Mouse (Mus musculus) 3134 (cell line): ENCODE measurements around the gene Src.
"Not testable (repeated sequence)": the region's sequence is repeated elsewhere in the genome, so short reads cannot be mapped to it uniquely, and the experiment has no call there.

Experiments used
- DNase-seq: peaks from one replicate; pipeline ENCODE4 v3.0.0-alpha.2; 2011; ENCODE audit warnings: low spot score; ENCODE audit not compliant: insufficient read length; ENCODE audit errors: extremely low read depth

Src gene

GRCm38 (mm10) chr2:157472469-157472868, 54.2 kb downstream of the Src start:
- no peak for DNase-seq

- no peak for DNase-seq
Measured at GRCm38 (mm10) chr2:157474269-157474729, 56.1 kb downstream of the Src start.

- no peak for DNase-seq
Measured at GRCm38 (mm10) chr2:157475437-157476379, 57.5 kb downstream of the Src start.

GRCm38 (mm10) chr2:157478651-157479050, 60.4 kb downstream of the Src start:
- DNase-seq: no peak

DNA sequence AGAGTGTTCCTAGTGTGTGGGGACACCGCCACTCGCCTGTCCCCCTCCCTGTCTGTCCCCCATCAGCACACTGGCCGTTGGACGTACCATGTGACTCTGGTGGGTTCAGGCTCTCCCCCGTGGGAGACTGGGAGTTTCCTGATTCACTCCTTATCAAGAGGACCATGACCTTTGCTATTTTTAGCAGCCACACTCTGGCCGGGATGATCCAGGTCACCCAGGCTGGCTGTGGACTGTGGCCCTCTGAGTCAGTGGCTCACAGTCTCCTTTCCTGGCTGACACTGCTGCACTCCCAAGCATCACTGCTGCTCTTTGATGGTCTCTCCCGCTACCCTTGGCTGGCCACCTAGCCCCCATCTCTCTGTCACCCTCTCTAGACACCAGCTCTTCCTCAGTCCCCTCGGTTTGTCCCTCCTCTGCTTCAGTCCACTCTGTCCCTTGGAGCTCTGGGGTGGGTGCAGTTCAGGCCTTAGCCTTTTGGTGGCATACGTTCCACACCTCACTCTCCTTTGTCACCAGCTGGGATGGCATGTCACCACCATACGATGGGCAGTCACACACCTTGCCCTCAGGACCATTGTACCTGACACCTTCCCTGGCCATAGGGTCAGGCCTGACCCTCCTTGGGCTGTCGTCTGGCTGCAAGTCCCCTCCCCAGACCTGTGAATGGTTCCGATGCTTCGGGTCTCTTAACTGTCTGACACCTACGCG, 61.8 kb downstream of the Src start:
- no peak for DNase-seq

DNA sequence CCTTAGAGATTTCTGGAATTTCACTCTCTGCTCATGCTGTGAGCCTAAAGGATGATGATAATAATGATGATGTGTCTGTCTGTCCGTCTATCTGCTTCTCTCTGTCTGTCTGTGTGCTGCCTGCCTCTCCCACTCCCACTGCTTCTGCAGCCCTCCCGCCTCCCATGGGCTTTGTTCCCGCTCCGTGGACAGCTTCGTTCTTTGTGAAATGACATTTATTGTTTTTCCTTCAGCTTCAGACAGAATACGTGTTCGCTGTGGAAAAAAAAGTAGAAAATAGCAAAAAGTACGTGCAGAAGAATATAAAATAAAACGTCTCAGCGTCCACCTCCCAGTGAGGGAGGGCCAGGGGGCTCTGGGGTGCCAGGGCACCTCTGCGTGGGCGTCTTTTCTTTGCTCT, 64.5 kb downstream of the Src start:
- DNase-seq: no peak

- not testable (repeated sequence) for DNase-seq
Measured at GRCm38 (mm10) chr2:157486559-157486958, 68.3 kb downstream of the Src start.

GRCm38 (mm10) chr2:157486981-157487656, 68.9 kb downstream of the Src start:
- DNase-seq: no peak

- no peak for DNase-seq
Measured at GRCm38 (mm10) chr2:157487733-157488175, 69.5 kb downstream of the Src start.

GRCm38 (mm10) chr2:157493240-157493639, 75.0 kb downstream of the Src start:
- DNase-seq: no peak

GRCm38 (mm10) chr2:157498529-157498928, 80.3 kb downstream of the Src start:
- no peak for DNase-seq

DNA sequence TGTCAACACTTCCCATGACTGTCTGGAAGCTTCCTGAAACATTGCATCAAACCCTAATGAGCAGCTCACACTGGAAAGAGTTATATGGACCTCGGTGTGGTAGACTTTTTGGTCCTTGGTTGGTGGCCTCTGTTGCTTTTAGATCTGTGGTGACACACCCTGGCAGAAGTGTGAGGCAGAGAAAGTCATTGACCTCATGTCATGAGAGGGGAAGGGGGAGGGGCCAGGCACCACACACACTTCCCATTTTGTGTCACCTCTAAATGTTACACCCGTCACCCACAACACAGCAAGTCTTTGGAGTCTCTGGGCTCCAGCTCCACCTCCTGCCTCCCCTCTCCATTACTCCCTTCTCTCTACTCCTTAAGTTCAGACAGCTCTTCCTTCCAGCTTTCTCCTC, 82.1 kb downstream of the Src start:
- DNase-seq: no peak

DNA sequence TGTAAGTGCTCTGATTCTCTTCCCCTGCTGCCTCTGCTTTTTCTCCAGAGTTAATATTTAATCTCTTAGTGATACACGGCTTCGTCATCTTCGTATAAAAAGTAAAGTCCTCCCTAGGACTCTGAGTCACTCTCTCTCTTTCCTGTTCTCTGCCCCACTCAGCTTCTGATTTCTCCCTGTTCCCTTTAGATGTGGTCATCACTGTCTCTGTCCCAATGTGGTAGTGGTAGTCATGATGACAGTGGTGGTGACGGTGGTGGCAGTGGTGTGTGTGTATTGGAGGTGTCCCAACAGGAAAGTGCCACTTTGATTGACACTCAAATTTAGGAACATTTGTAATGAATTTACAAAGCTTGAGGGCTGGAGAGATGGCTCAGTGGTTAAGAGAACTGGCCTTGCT, 83.1 kb downstream of the Src start:
- DNase-seq: no peak

DNA sequence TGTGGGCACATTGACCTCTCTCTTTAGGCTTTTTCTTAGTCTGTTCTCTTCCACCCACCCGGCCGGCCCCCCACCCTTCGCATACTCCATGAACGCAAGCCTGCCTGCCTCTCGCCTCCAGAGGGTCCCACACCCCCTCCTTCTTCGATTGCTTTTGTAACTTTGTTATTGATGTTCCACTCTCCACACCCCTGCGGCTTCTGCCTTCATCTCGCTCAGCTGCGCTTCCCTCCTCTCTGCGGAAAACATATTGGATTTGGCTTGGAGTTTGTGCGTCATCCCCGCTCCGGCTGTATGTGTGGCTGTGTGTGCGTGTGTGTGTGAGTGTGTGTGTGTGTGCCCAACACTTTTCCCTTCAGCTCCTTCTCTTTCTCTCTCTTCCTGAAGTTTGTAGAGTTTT, 88.5 kb downstream of the Src start:
- DNase-seq: no peak

DNA sequence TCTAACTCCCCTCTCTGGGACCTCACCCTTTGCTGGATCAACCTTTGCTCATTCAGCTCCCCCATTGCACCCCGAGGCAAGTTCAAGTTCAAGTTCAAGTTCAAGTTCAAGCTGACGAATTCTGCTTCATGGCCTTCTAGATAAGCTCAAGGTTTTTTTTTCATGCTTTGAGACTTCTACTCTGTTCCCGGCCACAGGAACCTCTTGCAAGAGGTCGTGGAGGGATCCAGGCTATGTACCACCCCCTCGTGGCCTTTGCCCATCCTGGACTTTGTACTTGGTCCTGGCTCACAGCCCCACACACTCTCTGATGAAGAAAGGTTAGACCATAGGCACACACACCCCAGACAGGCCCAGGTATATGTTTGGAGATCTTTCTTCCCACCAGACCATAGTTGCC, 90.9 kb downstream of the Src start:
- no peak for DNase-seq

- no peak for DNase-seq
Measured at GRCm38 (mm10) chr2:157510031-157510430, 91.8 kb downstream of the Src start.

DNA sequence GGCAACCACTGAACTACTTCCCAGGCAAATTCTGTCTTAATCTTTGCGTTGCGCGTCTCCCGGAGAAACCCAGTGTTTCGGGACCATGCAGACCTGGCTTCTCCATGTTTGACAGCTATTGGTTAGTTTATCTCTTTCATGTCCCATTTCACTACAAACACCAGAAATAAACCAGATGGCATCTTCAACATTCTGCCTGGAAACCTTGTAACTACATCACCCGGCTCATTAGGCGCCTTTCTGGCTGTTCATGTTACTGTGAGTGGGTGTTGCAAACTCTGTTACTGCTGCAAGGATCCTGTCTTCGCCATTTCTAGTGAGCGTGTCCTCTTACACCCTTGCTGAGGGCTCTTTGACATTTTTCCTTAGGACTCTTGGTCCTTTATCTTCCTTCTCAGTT, 94.6 kb downstream of the Src start:
- DNase-seq: no peak

DNA sequence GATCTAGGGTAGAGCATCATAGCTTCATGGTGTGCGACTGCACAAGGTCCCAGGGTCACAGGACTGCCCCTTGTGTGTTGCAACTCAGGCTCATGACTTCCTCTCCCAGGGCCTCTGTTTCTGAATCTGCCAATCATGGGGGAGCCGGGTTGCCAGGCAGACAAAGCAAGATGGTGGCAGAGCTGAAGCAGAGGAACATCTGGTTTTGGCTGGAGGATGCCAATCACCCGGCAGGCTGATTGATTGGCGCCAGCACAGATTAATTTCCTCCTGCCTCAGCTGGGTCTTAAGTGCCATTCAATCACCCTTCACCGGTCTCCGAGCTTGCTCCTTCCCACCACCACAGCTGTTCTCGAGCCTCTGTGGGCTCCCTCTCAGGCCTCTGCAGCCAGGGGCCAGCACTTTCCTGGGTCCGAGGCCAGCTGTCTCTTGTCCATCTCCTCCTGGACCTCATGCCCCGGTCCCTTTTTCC, 95.5 kb downstream of the Src start:
- DNase-seq: no peak

- no peak for DNase-seq
Measured at GRCm38 (mm10) chr2:157514353-157514752, 96.1 kb downstream of the Src start.

GRCm38 (mm10) chr2:157517526-157517925, 99.3 kb downstream of the Src start:
- no peak for DNase-seq

GRCm38 (mm10) chr2:157518451-157518850, 100.2 kb downstream of the Src start:
- no peak for DNase-seq
